Mouse (Mus musculus): Measurements from ENCODE around the gene Gm6588. TPM values are rescaled to one million over a fixed set of nuclear protein-coding genes. Genes with fewer than 3 reads are reported as not detected.

Gene Gm6588
- total RNA-seq, 2 experiments from 2014 or later: not detected

Other genes with a start within 250 kb of the Gm6588 start
- gene Cryba4, start 196.9 kb upstream of the Gm6588 start, total RNA-seq (2021): 1 to 10 TPM; 7.2 to 7.8 TPM
- 1 to 10 TPM; 1.4 to 1.9 TPM for gene Crybb1, start 193.6 kb upstream of the Gm6588 start, total RNA-seq (2021)
- gene Tpst2, start 172.7 kb upstream of the Gm6588 start, total RNA-seq (2021): 10 to 100 TPM; 50.6 to 55.5 TPM
- 10 to 100 TPM; 18.8 to 19.5 TPM for gene Tfip11, start 123.1 kb upstream of the Gm6588 start, total RNA-seq (2021)
- gene Srrd, start 106.4 kb upstream of the Gm6588 start, total RNA-seq (2021): 1 to 10 TPM; 8.4 to 9.4 TPM
- 10 to 100 TPM; 14.6 to 15.9 TPM for gene Hps4, start 106.3 kb upstream of the Gm6588 start, total RNA-seq (2021)
- under 1 TPM in 1 of 2 experiments, not detected in 1; 0.10 TPM for gene Gm6583, start 93.4 kb upstream of the Gm6588 start, total RNA-seq (2021)
- gene Asphd2, start 54.6 kb upstream of the Gm6588 start, total RNA-seq (2021): under 1 TPM; 0.55 to 0.80 TPM
- gene Sez6l, start 127.8 kb downstream of the Gm6588 start, total RNA-seq (2021): under 1 TPM; 0.36 to 0.41 TPM

All from heart, postnatal 14 days (tissue).